Mouse (Mus musculus): ENCODE measurements around the gene Gm8857. TPM values are rescaled to one million over a fixed set of nuclear protein-coding genes. Genes with fewer than 3 reads are reported as not detected.

Gm8857 gene
- not detected in 2 replicates for polyA plus RNA-seq (2012; rRNA removed)

GRCm38 (mm10) chr5:10947505-10947904 is at the start of gene Gm8857, which contains the start of gene Gm8871:
Gene Gm8857, plus strand, starts transcription at chr5:10947807.
Gene Gm8871, plus strand, starts transcription at chr5:10947805.

Other genes with a start within 250 kb of the Gm8857 start
- not detected in 2 replicates for gene Gm8871, start within 50 bp of the Gm8857 start, polyA plus RNA-seq (2012; rRNA removed)
- not detected in 2 replicates for gene Gm8879, start 179.8 kb downstream of the Gm8857 start, polyA plus RNA-seq (2012; rRNA removed)
- gene Gm5861, start 235.3 kb downstream of the Gm8857 start, polyA plus RNA-seq (2012; rRNA removed) = not detected in 2 replicates